Mouse (Mus musculus): ENCODE data around the gene Gbf1. TPM values are rescaled to one million over a fixed set of nuclear protein-coding genes. Genes with fewer than 3 reads are reported as not detected.

Gbf1 gene
- total RNA-seq, 2 experiments from 2014 or later: 27.0 to 28.2 TPM

- ATAC-seq (ENCODE audit: poor library complexity, severe bottlenecking): no peak
Observed at GRCm38 (mm10) chr19:46327531-46328064, 175.3 kb downstream of the Gbf1 start.

DNA sequence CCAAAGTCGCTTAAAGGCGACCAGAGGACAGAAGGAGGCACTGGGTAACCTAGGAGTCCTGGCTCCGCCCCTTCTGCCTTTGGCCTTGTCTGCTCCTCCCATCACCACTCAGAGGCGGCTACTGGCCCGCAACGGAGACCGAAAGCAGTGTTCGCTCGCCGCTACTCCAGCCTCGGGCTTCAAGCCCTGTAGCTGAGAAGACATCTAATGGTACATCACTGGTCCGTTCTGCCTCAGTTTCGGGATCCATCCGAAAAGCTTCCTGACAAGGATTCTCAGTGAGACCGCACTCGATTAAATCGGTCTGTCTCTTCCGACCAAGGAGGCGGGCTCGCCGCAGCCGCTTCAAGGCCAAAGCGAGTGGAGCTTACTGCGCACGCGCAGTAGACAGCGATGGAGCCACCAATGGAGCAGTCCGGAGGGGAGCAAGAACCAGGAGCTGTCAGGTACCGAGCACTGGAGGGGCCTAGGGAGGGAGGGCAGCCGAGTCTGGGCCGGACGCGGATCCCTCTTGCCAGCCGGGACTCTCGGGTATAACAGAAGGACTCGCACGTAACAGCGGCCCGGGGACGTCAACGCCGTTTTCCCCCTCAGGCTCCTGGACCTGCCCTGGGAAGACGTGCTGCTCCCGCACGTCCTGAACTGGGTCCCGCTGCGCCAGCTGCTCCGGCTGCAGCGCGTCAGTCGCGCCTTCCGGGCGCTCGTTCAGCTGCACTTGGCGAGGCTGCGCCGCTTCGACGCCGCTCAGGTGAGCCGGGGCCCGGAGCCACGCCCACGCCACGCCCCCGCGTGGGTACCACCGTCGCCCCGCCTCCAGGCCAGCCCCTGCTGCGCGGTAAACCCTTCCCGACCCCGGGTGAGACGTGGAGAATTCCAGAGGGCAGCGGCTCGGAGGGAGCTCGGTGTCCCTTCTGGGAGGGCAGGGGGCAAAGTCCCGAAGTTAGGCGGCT lies 176.0 kb downstream of the Gbf1 start, which contains the start of gene Fbxl15:
Fbxl15 (plus strand) TSS at position 104 of the 950 bp plus-strand sequence.
- peak; percentile 75 for ATAC-seq (ENCODE audit: poor library complexity, severe bottlenecking)

DNA sequence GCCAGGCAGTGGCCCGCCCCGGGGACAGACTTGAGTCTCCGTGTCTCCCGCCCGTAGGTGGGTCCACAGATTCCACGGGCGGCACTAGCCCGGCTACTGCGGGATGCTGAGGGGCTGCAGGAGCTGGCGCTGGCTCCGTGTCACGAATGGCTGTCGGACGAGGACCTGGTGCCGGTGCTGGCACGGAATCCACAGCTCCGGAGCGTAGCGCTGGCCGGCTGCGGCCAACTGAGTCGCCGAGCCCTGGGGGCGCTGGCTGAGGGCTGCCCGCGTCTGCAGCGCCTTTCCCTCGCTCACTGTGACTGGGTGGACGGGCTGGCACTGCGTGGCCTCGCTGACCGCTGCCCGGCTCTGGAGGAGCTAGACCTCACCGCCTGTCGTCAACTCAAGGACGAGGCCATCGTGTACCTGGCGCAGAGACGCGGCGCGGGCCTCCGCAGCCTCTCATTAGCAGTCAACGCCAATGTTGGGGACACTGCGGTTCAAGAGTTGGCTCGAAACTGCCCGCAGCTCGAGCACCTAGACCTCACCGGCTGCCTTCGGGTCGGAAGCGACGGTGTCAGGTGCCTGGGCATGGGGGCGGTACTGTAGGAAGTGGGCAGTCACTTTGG lies 176.8 kb downstream of the Gbf1 start:
- ATAC-seq (ENCODE audit: poor library complexity, severe bottlenecking): no peak

GRCm38 (mm10) chr19:46329951-46330350 lies 177.6 kb downstream of the Gbf1 start:
- peak; percentile 83 for ATAC-seq (ENCODE audit: poor library complexity, severe bottlenecking)

GRCm38 (mm10) chr19:46330696-46331095 lies 178.4 kb downstream of the Gbf1 start:
- ATAC-seq (ENCODE audit: poor library complexity, severe bottlenecking): no peak

GRCm38 (mm10) chr19:46331326-46331725 lies 179.0 kb downstream of the Gbf1 start:
- no peak for ATAC-seq (ENCODE audit: poor library complexity, severe bottlenecking)

GRCm38 (mm10) chr19:46331936-46332335 lies 179.6 kb downstream of the Gbf1 start:
- ATAC-seq (ENCODE audit: poor library complexity, severe bottlenecking): no peak

DNA sequence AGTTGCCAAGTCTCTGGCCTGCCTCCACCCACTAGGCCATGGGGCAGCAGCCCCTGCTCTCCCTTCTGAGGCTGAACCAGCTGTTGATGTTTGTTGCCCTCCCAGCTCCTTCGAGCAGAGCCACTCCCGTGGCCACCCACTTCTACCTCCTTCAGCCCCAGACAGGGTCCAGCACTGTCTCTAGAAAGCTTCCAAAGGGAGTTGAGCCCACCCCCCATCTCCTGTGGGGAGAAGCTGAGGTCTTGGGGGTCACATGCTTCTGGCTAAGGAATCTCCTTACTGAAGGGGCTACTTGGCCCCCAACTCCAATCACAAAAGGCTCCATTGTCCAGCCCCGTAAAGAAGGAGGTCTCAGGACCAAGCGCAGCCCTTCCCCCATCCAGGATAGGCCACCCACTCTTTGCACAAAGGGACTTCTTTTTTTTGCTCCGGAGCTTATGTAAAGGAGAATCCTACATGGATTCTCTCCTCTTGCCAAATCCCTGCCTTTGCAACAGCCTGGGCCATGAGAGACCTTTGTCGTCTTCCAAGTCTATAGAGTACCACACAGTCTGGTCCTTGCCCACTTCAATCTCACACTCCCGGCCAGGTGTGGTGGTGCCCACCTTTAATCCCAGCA lies 180.5 kb downstream of the Gbf1 start:
- ATAC-seq (ENCODE audit: poor library complexity, severe bottlenecking): no peak

GRCm38 (mm10) chr19:46333906-46334305 lies 181.6 kb downstream of the Gbf1 start:
- ATAC-seq (ENCODE audit: poor library complexity, severe bottlenecking): no peak

Other genes with a start within 250 kb of the Gbf1 start
- gene Armh3, start 154.0 kb upstream of the Gbf1 start, total RNA-seq (2015): 12.8 and 15.6 TPM in 2 replicates
- gene Armh3, start 154.0 kb upstream of the Gbf1 start, total RNA-seq (2017): 6.6 and 8.5 TPM in 2 replicates
- 1.2 and 1.7 TPM in 2 replicates for gene Hps6, start 149.0 kb upstream of the Gbf1 start, total RNA-seq (2015)
- 6.6 and 6.8 TPM in 2 replicates for gene Hps6, start 149.0 kb upstream of the Gbf1 start, total RNA-seq (2017)
- gene Pprc1, start 107.6 kb upstream of the Gbf1 start, total RNA-seq (2015): 14.1 and 30.8 TPM in 2 replicates
- gene Pprc1, start 107.6 kb upstream of the Gbf1 start, total RNA-seq (2017): 8.6 and 11.5 TPM in 2 replicates
- 48.8 and 54.5 TPM in 2 replicates for gene Ldb1, start 107.3 kb upstream of the Gbf1 start, total RNA-seq (2015)
- 60.2 and 60.8 TPM in 2 replicates for gene Ldb1, start 107.3 kb upstream of the Gbf1 start, total RNA-seq (2017)
- gene Nolc1, start 76.6 kb upstream of the Gbf1 start, total RNA-seq (2015): 16.4 and 19.7 TPM in 2 replicates
- 36.8 and 47.6 TPM in 2 replicates for gene Nolc1, start 76.6 kb upstream of the Gbf1 start, total RNA-seq (2017)
- gene Elovl3, start 20.6 kb upstream of the Gbf1 start, total RNA-seq (2015): not detected in 2 replicates
- gene Elovl3, start 20.6 kb upstream of the Gbf1 start, total RNA-seq (2017): not detected in 2 replicates
- not detected in 2 replicates for gene Pitx3, start 4.2 kb upstream of the Gbf1 start, total RNA-seq (2015)
- not detected in 2 replicates for gene Pitx3, start 4.2 kb upstream of the Gbf1 start, total RNA-seq (2017)
- 8.1 and 10.0 TPM in 2 replicates for gene Nfkb2, start 151.8 kb downstream of the Gbf1 start, total RNA-seq (2015)
- 14.6 and 20.3 TPM in 2 replicates for gene Nfkb2, start 151.8 kb downstream of the Gbf1 start, total RNA-seq (2017)
- 0.11 and 0.36 TPM in 2 replicates for gene Psd, start 174.6 kb downstream of the Gbf1 start, total RNA-seq (2015)
- not detected in 2 replicates for gene Psd, start 174.6 kb downstream of the Gbf1 start, total RNA-seq (2017)
- gene Fbxl15, start 175.7 kb downstream of the Gbf1 start, total RNA-seq (2015): 1.9 and 2.1 TPM in 2 replicates
- 1.3 and 1.8 TPM in 2 replicates for gene Fbxl15, start 175.7 kb downstream of the Gbf1 start, total RNA-seq (2017)
- gene Cuedc2, start 186.2 kb downstream of the Gbf1 start, total RNA-seq (2015): 31.3 and 33.1 TPM in 2 replicates
- gene Cuedc2, start 186.2 kb downstream of the Gbf1 start, total RNA-seq (2017): 108 and 114 TPM in 2 replicates
- 17.2 and 18.1 TPM in 2 replicates for gene Mfsd13a, start 188.6 kb downstream of the Gbf1 start, total RNA-seq (2015)
- 8.1 and 11.7 TPM in 2 replicates for gene Mfsd13a, start 188.6 kb downstream of the Gbf1 start, total RNA-seq (2017)
- 0.18 TPM in 1 of 2 replicates, not detected in the other for gene 2310034G01Rik, start 197.8 kb downstream of the Gbf1 start, total RNA-seq (2015)
- gene 2310034G01Rik, start 197.8 kb downstream of the Gbf1 start, total RNA-seq (2017): 0.48 and 0.53 TPM in 2 replicates
- gene Actr1a, start 243.2 kb downstream of the Gbf1 start, total RNA-seq (2015): 52.7 and 59.6 TPM in 2 replicates
- gene Actr1a, start 243.2 kb downstream of the Gbf1 start, total RNA-seq (2017): 98.0 and 106 TPM in 2 replicates
- gene Sufu, start 244.4 kb downstream of the Gbf1 start, total RNA-seq (2015): 6.4 and 6.9 TPM in 2 replicates
- 3.0 and 5.5 TPM in 2 replicates for gene Sufu, start 244.4 kb downstream of the Gbf1 start, total RNA-seq (2017)